Mouse (Mus musculus): Measurements from ENCODE around the gene 4933427D14Rik.

DNA sequence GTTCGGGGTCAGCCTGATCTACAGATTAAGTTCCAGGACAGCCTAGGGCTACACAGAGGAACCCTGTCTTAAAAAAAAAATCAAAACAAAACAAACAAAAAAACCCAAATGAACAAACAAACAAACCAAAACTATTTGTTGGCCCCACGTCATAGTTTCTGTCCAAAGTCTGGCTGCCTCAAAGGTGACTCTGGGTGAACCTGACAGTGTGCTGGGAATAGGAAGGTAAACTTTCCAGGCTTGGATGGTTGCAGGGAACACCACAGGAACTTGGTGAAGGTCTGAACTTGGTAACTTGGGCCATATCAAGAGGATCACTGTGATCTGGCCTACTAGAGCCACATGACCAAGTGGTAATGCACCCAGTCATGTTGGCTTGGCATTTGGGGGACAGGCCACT lies 49.2 kb upstream of the 4933427D14Rik start:
- TF ChIP-seq POLR2A (IDR thresholded peaks at IDR 0.05; ENCODE audit: borderline replicate concordance, low read depth, low read length) (no peak), CTCF (IDR thresholded peaks at IDR 0.05; ENCODE audit: low read depth, low read length) (no peak)
